ENCODE assay signal across 38 mouse cellular contexts in genomic region chr9:78343055-78343454, GRCm38 (mm10). TPM values are rescaled to one million over a fixed set of nuclear protein-coding genes. Genes with fewer than 3 reads are reported as not detected.
"Had no signal": no experiment of that assay in that cellular context is flagged by ENCODE, and none has a peak within 500 bp of the region (broad histone marks: within the 10 kb centered on the region; RNA-seq: fewer than 3 reads in every experiment).

No protein-coding gene starts in this region.

RNA-seq across cellular contexts. Expression of gene Gsta2, which starts 12.5 kb away (rescaled TPM):
- total RNA-seq: gastrocnemius, adult 2 months; gastrocnemius, postnatal 10 days; gastrocnemius, postnatal 25 days; gastrocnemius, postnatal 4 days; granulocyte monocyte progenitor cell, adult 5-6 weeks; heart, postnatal 10 days; heart, postnatal 4 days; layer of hippocampus, adult 18-20 months; layer of hippocampus, postnatal 14 days; layer of hippocampus, postnatal 36 days; left cerebral cortex, adult 8-10 months; left cerebral cortex, postnatal 10 days; left cerebral cortex, postnatal 4 days had no signal
- polyA plus RNA-seq: frontal cortex, adult 2 months; heart, embryonic 12.5 days; heart, embryonic 14.5 days; hindbrain, embryonic 10.5 days; hindbrain, embryonic 12.5 days; hindbrain, embryonic 14.5 days; hindbrain, embryonic 16.5 days; inflammation-experienced regulatory T-cells, adult 6 months; large intestine, adult 2 months; limb, embryonic 11.5 days had no signal

RNA-seq across cellular contexts. Expression of gene Omt2b, which starts 15.7 kb away (rescaled TPM):
- total RNA-seq: gastrocnemius, adult 2 months; gastrocnemius, postnatal 10 days; gastrocnemius, postnatal 25 days; gastrocnemius, postnatal 4 days; granulocyte monocyte progenitor cell, adult 5-6 weeks; heart, adult 2 months; heart, postnatal 10 days; heart, postnatal 25 days; heart, postnatal 4 days; layer of hippocampus, adult 18-20 months; layer of hippocampus, adult 8-10 months; layer of hippocampus, postnatal 14 days; layer of hippocampus, postnatal 36 days; left cerebral cortex, adult 18-20 months; left cerebral cortex, adult 8-10 months; left cerebral cortex, postnatal 10 days; left cerebral cortex, postnatal 25 days; left cerebral cortex, postnatal 4 days; liver, adult 2 months had no signal
- polyA plus RNA-seq: frontal cortex, adult 2 months; heart, adult 2 months; heart, embryonic 12.5 days; heart, embryonic 14.5 days; heart, embryonic 16.5 days; hindbrain, embryonic 10.5 days; hindbrain, embryonic 12.5 days; hindbrain, embryonic 14.5 days; hindbrain, embryonic 16.5 days; inflammation-experienced regulatory T-cells, adult 6 months; intestine, embryonic 15.5 days; intestine, postnatal 0 days; kidney, embryonic 14.5 days; large intestine, adult 2 months; limb, embryonic 11.5 days; limb, embryonic 13.5 days; limb, embryonic 15.5 days; liver, adult 2 months; liver, embryonic 12.5 days; liver, embryonic 14.5 days; liver, embryonic 16.5 days had no signal

RNA-seq across cellular contexts. Expression of gene Dppa5a, which starts 24.9 kb away (rescaled TPM):
- total RNA-seq: gastrocnemius, adult 2 months; gastrocnemius, postnatal 10 days; gastrocnemius, postnatal 25 days; gastrocnemius, postnatal 4 days; granulocyte monocyte progenitor cell, adult 5-6 weeks; heart, adult 2 months; heart, postnatal 10 days; heart, postnatal 25 days; heart, postnatal 4 days; layer of hippocampus, adult 18-20 months; layer of hippocampus, postnatal 14 days; layer of hippocampus, postnatal 36 days; left cerebral cortex, adult 18-20 months; left cerebral cortex, postnatal 25 days; liver, adult 2 months had no signal
- polyA plus RNA-seq: heart, adult 2 months; heart, embryonic 12.5 days; heart, embryonic 14.5 days; heart, embryonic 16.5 days; inflammation-experienced regulatory T-cells, adult 6 months; intestine, embryonic 15.5 days; intestine, postnatal 0 days; kidney, embryonic 14.5 days; large intestine, adult 2 months; limb, embryonic 11.5 days; liver, adult 2 months; liver, embryonic 12.5 days; liver, embryonic 14.5 days; liver, embryonic 16.5 days had no signal

RNA-seq across cellular contexts. Expression of gene Omt2a, which starts 28.5 kb away (rescaled TPM):
- total RNA-seq: gastrocnemius, adult 2 months; gastrocnemius, postnatal 10 days; gastrocnemius, postnatal 25 days; gastrocnemius, postnatal 4 days; granulocyte monocyte progenitor cell, adult 5-6 weeks; heart, adult 2 months; heart, postnatal 10 days; heart, postnatal 25 days; heart, postnatal 4 days; layer of hippocampus, adult 18-20 months; layer of hippocampus, adult 8-10 months; layer of hippocampus, postnatal 14 days; layer of hippocampus, postnatal 36 days; left cerebral cortex, adult 18-20 months; left cerebral cortex, adult 8-10 months; left cerebral cortex, postnatal 10 days; left cerebral cortex, postnatal 25 days; left cerebral cortex, postnatal 4 days; liver, adult 2 months had no signal
- polyA plus RNA-seq: frontal cortex, adult 2 months; heart, adult 2 months; heart, embryonic 12.5 days; heart, embryonic 14.5 days; heart, embryonic 16.5 days; hindbrain, embryonic 10.5 days; hindbrain, embryonic 12.5 days; hindbrain, embryonic 14.5 days; hindbrain, embryonic 16.5 days; inflammation-experienced regulatory T-cells, adult 6 months; intestine, embryonic 15.5 days; intestine, postnatal 0 days; kidney, embryonic 14.5 days; large intestine, adult 2 months; limb, embryonic 11.5 days; limb, embryonic 13.5 days; limb, embryonic 15.5 days; liver, adult 2 months; liver, embryonic 12.5 days; liver, embryonic 14.5 days; liver, embryonic 16.5 days had no signal

RNA-seq across cellular contexts. Expression of gene Ooep, which starts 35.5 kb away (rescaled TPM):
- total RNA-seq: gastrocnemius, adult 2 months; granulocyte monocyte progenitor cell, adult 5-6 weeks; heart, adult 2 months; heart, postnatal 10 days; heart, postnatal 25 days; heart, postnatal 4 days; layer of hippocampus, adult 18-20 months; layer of hippocampus, postnatal 36 days; left cerebral cortex, adult 18-20 months; left cerebral cortex, adult 8-10 months; liver, adult 2 months had no signal
- polyA plus RNA-seq: heart, adult 2 months; inflammation-experienced regulatory T-cells, adult 6 months; liver, adult 2 months; liver, embryonic 12.5 days; liver, embryonic 16.5 days had no signal
